Mouse (Mus musculus): ENCODE results near the gene Rnf113a1.
A peak's percentile ranks its signal among the peaks of the same experiment; 100 is the strongest.

- TF ChIP-seq CTCF (IDR thresholded peaks at IDR 0.05; ENCODE audit: low read depth) = peak; percentile 81
- no peak for TF ChIP-seq EP300 (IDR thresholded peaks at IDR 0.05; ENCODE audit: low read depth)
Measured at GRCm38 (mm10) chrX:37167085-37167484, 24.0 kb upstream of the Rnf113a1 start.

All from liver, postnatal 0 days (tissue).